Mouse (Mus musculus) cerebellum, adult 2 months (tissue): ENCODE measurements around the gene Pou3f1. TPM values are rescaled to one million over a fixed set of nuclear protein-coding genes. Genes with fewer than 3 reads are reported as not detected.

Experiments used
- DNase-seq, 2 experiments: peaks; one replicate each; pipeline ENCODE4 v3.0.0; 2021
- H3K27ac ChIP-seq: fragments of 200-500 bp; 2 replicates; pipeline ENCODE4 v1.5.1; 2012; ENCODE audit warnings: low read length, control low read depth, inconsistent platforms; ENCODE audit not compliant: insufficient read depth
- H3K27me3 ChIP-seq: fragments of 200-500 bp; 2 replicates; pipeline ENCODE4 v1.6.1; 2012; ENCODE audit warnings: inconsistent platforms, mild to moderate bottlenecking, low read length, moderate library complexity; ENCODE audit not compliant: control insufficient read depth, insufficient read depth
- H3K4me1 ChIP-seq: fragments of 200-500 bp; 2 replicates; pipeline ENCODE4 v1.6.1; 2011; ENCODE audit warnings: low read length; ENCODE audit not compliant: control insufficient read depth, insufficient read depth
- H3K4me3 ChIP-seq: fragments of 200-500 bp; replicated peaks from 2 replicates; pipeline ENCODE3; 2011; ENCODE audit warnings: mild to moderate bottlenecking, low read depth, low read length, control low read depth; ENCODE audit not compliant: insufficient read depth
- CTCF ChIP-seq: fragments of 200-500 bp; IDR thresholded peaks from 2 replicates; pipeline ENCODE4 v1.5.1; 2011; ENCODE audit warnings: low read depth, mild to moderate bottlenecking, control low read depth, low read length, moderate library complexity, borderline replicate concordance; ENCODE audit not compliant: insufficient read depth
- POLR2A ChIP-seq: fragments of 200-500 bp; IDR thresholded peaks from 2 replicates; pipeline ENCODE4 v1.6.1; 2011; ENCODE audit warnings: low read length, control low read depth, borderline replicate concordance; ENCODE audit not compliant: insufficient read depth
- WGBS: fragments of 180-500 bp; shearing (Covaris S2); methylation state at CpG from one replicate; pipeline ENCODE4 v1.1.7; 2018; 5-methylcytosine and 5-hydroxymethylcytosine counted together
- polyA plus RNA-seq: library from polyadenylated mRNA; depleted of rRNA; stranded (reverse); fragments of >200 nt; gene quantifications from 2 replicates; pipeline ENCODE4 v1.2.3, GENCODE M21; 2012

Gene Pou3f1
- polyA plus RNA-seq, 1 experiment = 3.3 TPM

- peak; percentile 10 to 29 for DNase-seq
- TF ChIP-seq POLR2A = no peak
- TF ChIP-seq CTCF = no peak
- Histone ChIP-seq H3K27me3 (peaks cover 12% of the 10 kb centered on the region; the same call in 1 of the 2 replicates), H3K4me3 (no peak overlapping the region), H3K27ac (no peak overlapping the region), H3K4me1 (no peaks in the 10 kb centered on the region)
- under 1% methylated on average over 47 of the region's 61 CpGs for WGBS
Observed at GRCm38 (mm10) chr4:124657781-124658180, 1.2 kb downstream of the Pou3f1 start.

DNA sequence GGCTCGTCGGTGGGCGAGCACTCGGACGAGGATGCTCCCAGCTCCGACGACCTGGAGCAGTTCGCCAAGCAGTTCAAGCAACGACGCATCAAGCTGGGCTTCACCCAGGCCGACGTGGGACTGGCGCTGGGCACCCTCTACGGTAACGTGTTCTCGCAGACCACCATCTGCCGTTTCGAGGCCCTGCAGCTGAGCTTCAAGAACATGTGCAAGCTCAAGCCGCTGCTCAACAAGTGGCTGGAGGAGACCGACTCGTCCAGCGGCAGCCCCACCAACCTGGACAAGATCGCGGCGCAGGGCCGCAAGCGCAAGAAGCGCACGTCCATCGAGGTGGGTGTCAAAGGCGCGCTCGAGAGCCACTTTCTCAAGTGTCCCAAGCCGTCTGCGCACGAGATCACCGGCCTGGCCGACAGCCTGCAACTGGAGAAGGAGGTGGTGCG lies 1.8 kb downstream of the Pou3f1 start:
- WGBS = under 1% methylated on average over 39 of the region's 39 CpGs
- Histone ChIP-seq H3K4me3 (no peak overlapping the region), H3K4me1 (no peaks in the 10 kb centered on the region), H3K27me3 (peaks cover 12% of the 10 kb centered on the region; the same call in 1 of the 2 replicates), H3K27ac (no peak overlapping the region)
- TF ChIP-seq POLR2A = no peak
- no peak for TF ChIP-seq CTCF
- peak in 1 of 2 experiments; percentile 20 for DNase-seq

DNA sequence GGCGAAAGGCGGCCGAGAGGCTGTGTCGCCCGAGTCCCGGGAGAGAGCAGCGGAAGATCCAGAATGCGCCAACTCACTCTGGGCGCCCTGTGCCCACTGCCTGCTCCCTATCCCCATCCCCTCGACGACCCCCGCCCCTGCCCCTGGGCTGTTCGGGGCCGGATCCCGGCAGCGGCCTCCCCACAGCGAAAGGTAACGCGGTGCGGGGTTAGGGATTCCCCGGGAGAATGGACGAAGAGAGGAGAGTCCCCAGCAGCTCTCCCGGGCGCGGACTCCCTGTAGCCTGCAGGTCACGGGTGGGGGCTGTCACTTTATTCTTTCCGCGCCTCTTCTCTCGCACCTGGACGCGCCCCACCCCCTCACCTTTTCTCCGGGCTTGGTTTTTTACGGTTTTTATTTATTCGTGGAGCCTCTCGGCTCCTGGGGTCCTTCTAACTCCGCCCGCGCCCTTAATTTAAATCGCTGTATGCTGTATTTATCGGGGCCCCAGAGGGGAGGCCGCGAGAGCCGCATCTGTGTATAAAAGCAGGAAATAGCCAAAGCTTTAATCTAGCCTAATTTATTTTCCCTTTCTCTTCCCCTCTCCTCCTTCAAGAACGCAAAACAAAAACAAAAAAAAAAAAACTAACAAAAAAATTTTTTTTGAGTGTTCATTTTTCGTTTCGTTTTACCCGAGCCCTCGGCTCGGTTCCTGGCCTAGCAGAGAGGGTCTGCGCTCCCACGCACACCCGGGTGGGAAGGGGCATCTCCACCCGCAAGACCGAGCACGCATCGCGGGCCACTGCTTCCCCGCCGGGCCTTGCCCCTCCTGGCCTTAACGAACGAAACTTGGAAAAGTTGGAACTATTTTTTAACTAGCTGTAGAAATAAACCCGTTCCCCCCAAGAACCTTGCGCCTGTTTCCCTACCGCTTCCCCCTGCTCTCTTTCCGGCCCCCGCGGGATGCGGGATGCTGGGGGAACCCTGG lies 2.9 kb downstream of the Pou3f1 start:
- Histone ChIP-seq H3K4me1 (no peaks in the 10 kb centered on the region), H3K4me3 (no peak overlapping the region), H3K27me3 (peaks cover 12% of the 10 kb centered on the region; the same call in 1 of the 2 replicates), H3K27ac (no peak overlapping the region)
- 7% methylated on average over 68 of the region's 68 CpGs for WGBS
- no peak for TF ChIP-seq POLR2A
- no peak for TF ChIP-seq CTCF
- peak in 1 of 2 experiments; percentile 35 for DNase-seq

DNA sequence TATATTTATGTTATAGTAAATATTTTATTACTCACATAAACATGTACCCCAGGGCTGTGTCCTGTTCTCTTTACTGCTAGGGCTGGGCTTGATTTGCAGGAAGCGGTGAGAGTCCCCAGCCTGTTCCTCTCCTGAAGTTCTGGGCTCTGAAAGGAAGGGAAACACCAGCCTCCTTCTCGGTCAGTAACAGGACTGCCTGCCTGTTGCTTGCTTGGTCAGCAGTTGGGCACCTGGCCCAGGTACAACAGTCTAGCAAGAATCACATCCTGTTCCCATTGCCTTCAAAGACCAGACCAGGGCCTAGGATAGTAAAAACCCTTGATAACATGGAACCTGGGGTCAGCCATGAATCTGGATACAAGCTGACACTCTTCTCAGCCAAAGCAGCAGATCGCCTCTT lies 4.0 kb downstream of the Pou3f1 start:
- 84% methylated on average over 3 of the region's 3 CpGs for WGBS
- H3K4me1 ChIP-seq = no peaks in the 10 kb centered on the region
- H3K27ac ChIP-seq = no peak overlapping the region
- no peak for TF ChIP-seq CTCF
- no peak for TF ChIP-seq POLR2A
- no peak overlapping the region for H3K4me3 ChIP-seq
- H3K27me3 ChIP-seq = peaks cover 12% of the 10 kb centered on the region; the same call in 1 of the 2 replicates
- DNase-seq = no peak

- Histone ChIP-seq H3K27me3 (peaks cover 4% of the 10 kb centered on the region; the same call in 1 of the 2 replicates), H3K4me1 (no peaks in the 10 kb centered on the region), H3K4me3 (no peak overlapping the region), H3K27ac (no peak overlapping the region)
- WGBS = 44% methylated on average over 3 of the region's 3 CpGs
- no peak for DNase-seq
- TF ChIP-seq CTCF (peak; percentile 39; the same call in 1 of the 2 replicates), POLR2A (no peak)
Observed at GRCm38 (mm10) chr4:124663034-124663433, 6.4 kb downstream of the Pou3f1 start.

GRCm38 (mm10) chr4:124664185-124664584 lies 7.6 kb downstream of the Pou3f1 start:
- WGBS = 63% methylated on average over 9 of the region's 9 CpGs
- H3K4me3 ChIP-seq = no peak overlapping the region
- TF ChIP-seq POLR2A = no peak
- TF ChIP-seq CTCF = no peak
- H3K4me1 ChIP-seq = no peaks in the 10 kb centered on the region
- DNase-seq = no peak
- peaks cover 3% of the 10 kb centered on the region; the same call in 1 of the 2 replicates for H3K27me3 ChIP-seq
- H3K27ac ChIP-seq = no peak overlapping the region

DNA sequence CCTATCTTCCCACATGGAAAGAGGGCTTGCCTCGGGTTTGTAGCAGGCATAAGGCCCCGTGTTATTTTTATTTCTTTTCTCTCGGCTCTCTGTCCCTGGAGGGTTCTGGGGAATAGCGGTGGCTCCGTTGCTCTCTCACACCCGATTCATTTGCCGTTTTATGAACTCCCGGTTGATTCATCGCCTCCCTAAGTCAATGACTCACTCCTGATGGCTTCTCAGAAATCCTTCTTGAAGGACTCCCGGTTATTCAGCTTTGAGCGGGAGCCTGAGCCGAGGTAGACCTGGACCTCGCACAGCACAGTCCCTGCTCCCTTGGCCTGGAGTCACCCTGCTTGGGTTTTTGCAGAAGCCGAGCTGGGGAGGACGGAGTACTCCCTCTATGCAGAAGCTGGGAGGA lies 8.0 kb downstream of the Pou3f1 start:
- no peaks in the 10 kb centered on the region; the same call in 1 of the 2 replicates for H3K27me3 ChIP-seq
- no peak for DNase-seq
- WGBS = 77% methylated on average over 15 of the region's 15 CpGs
- no peak for TF ChIP-seq CTCF
- no peak for TF ChIP-seq POLR2A
- H3K4me1 ChIP-seq = no peaks in the 10 kb centered on the region
- H3K27ac ChIP-seq = no peak overlapping the region
- H3K4me3 ChIP-seq = no peak overlapping the region
